In the genomic region with DNA sequence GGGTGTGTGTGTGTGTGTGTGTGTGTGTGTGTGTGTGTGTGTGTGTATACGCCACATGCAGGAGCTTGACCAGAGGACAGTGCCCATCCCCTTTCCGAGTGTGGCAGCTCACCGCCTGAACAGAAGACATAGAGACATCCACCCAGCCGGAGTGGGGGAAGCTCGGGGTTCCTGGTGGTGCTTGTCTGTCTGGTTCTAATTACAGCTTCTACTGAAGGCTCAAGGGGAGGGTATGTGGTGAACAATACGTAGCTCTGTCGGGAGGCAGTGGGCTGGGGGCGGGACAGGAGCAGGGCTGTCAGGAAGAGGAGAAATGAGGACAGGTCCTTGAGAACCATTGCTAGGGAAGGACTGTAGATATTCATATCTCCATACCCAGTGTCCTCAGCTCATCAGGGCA, we compare ENCODE assay signal across 19 mouse cellular contexts.
DNase-seq lines count a peak whose midpoint lies in the region; ATAC-seq and TF ChIP-seq lines count a peak whose summit lies in the region.
"Had no signal": no experiment of that assay in that cellular context is flagged by ENCODE, and none has a peak within 500 bp of the region (broad histone marks: within the 10 kb centered on the region; RNA-seq: fewer than 3 reads in every experiment).

No protein-coding gene starts in this region.

- no peak overlapping the region for H3K27ac ChIP-seq in embryonic facial prominence, embryonic 11.5 days (replicated peaks; ENCODE audit: low read depth, low read length)
- no peak overlapping the region for H3K27ac ChIP-seq in forebrain, postnatal 0 days (ENCODE audit: low read depth, low read length)
- H3K27ac ChIP-seq in olfactory bulb, adult 2 months (ENCODE audit: insufficient read depth, low read depth, low read length) = peak overlapping the region; percentile 97
- H3K27ac ChIP-seq in intestine, postnatal 0 days (ENCODE audit: low read depth, low read length) = no peak overlapping the region
- H3K27ac ChIP-seq: neural tube, embryonic 12.5 days; stomach, embryonic 15.5 days had no signal

- peak; percentile 38 for DNase-seq in retina, postnatal 1 day
- DNase-seq in retina, embryonic 14.5 days (ENCODE audit: low spot score) = no peak
- DNase-seq in embryonic facial prominence, embryonic 11.5 days (ENCODE audit: low spot score) = peak; percentile 78
- DNase-seq in forebrain, postnatal 0 days = no peak
- DNase-seq in kidney, postnatal 36 days = no peak
- DNase-seq: adrenal gland, postnatal 10 days; cerebellum, postnatal 10 days; heart, postnatal 14 days; kidney, adult 9 months; liver; lung, embryonic 14.5 days; spleen, adult 18-20 months had no signal

- no peak for TF ChIP-seq POLR2A in olfactory bulb, adult 2 months (IDR thresholded peaks at IDR 0.05; ENCODE audit: insufficient read depth, low read depth, low read length)

- no peak for TF ChIP-seq CTCF in forebrain, postnatal 0 days (IDR thresholded peaks at IDR 0.05; ENCODE audit: low read depth)
- TF ChIP-seq CTCF in olfactory bulb, adult 2 months (IDR thresholded peaks at IDR 0.05; ENCODE audit: insufficient read depth, low read depth, low read length) = no peak
- no peak for TF ChIP-seq CTCF in intestine, postnatal 0 days (IDR thresholded peaks at IDR 0.05; ENCODE audit: low read depth)

- H3K36me3 ChIP-seq in embryonic facial prominence, embryonic 11.5 days (replicated peaks; ENCODE audit: control insufficient read depth, insufficient read depth, low read depth, low read length) = no peaks in the 10 kb centered on the region
- no peaks in the 10 kb centered on the region for H3K36me3 ChIP-seq in forebrain, postnatal 0 days (ENCODE audit: insufficient read depth)
- H3K36me3 ChIP-seq in intestine, postnatal 0 days (ENCODE audit: control insufficient read depth, insufficient read depth) = peaks cover 3% of the 10 kb centered on the region; the same call in 1 of the 2 replicates
- H3K36me3 ChIP-seq: neural tube, embryonic 12.5 days; stomach, embryonic 15.5 days had no signal

- WGBS in embryonic facial prominence, embryonic 11.5 days = 24% methylated on average over 8 of the region's 8 CpGs
- WGBS in forebrain, postnatal 0 days = 53% methylated on average over 8 of the region's 8 CpGs
- WGBS in olfactory bulb, adult 2 months = 10% methylated on average over 8 of the region's 8 CpGs
- 71% methylated on average over 8 of the region's 8 CpGs for WGBS in intestine, postnatal 0 days

- H3K9ac ChIP-seq in embryonic facial prominence, embryonic 11.5 days (replicated peaks; ENCODE audit: low read length) = no peak overlapping the region
- H3K9ac ChIP-seq in forebrain, postnatal 0 days = no peak overlapping the region
- H3K9ac ChIP-seq in intestine, postnatal 0 days (ENCODE audit: low read depth, low read length) = no peak overlapping the region
- H3K9ac ChIP-seq: lung, embryonic 14.5 days; neural tube, embryonic 12.5 days; stomach, embryonic 15.5 days had no signal

- H3K27me3 ChIP-seq in embryonic facial prominence, embryonic 11.5 days (ENCODE audit: control insufficient read depth, insufficient read depth, low read length) = no peaks in the 10 kb centered on the region
- no peaks in the 10 kb centered on the region for H3K27me3 ChIP-seq in forebrain, postnatal 0 days (ENCODE audit: insufficient read depth, low read length)
- no peaks in the 10 kb centered on the region for H3K27me3 ChIP-seq in intestine, postnatal 0 days (replicated peaks; ENCODE audit: control insufficient read depth, insufficient read depth, low read length)
- H3K27me3 ChIP-seq: neural tube, embryonic 12.5 days; stomach, embryonic 15.5 days had no signal

- H3K4me2 ChIP-seq in embryonic facial prominence, embryonic 11.5 days (ENCODE audit: low read depth, low read length) = no peak overlapping the region
- no peak overlapping the region for H3K4me2 ChIP-seq in forebrain, postnatal 0 days (ENCODE audit: low read depth)
- H3K4me2 ChIP-seq in intestine, postnatal 0 days (replicated peaks; ENCODE audit: low read depth) = no peak overlapping the region
- H3K4me2 ChIP-seq: lung, embryonic 14.5 days; neural tube, embryonic 12.5 days; stomach, embryonic 15.5 days had no signal

- no peak overlapping the region for H3K4me3 ChIP-seq in embryonic facial prominence, embryonic 11.5 days (ENCODE audit: low read depth, low read length)
- no peak overlapping the region for H3K4me3 ChIP-seq in forebrain, postnatal 0 days (ENCODE audit: low read depth, low read length)
- no peak overlapping the region for H3K4me3 ChIP-seq in olfactory bulb, adult 2 months (ENCODE audit: insufficient read depth, low read depth, low read length)
- no peak overlapping the region for H3K4me3 ChIP-seq in intestine, postnatal 0 days (ENCODE audit: low read depth, low read length)
- H3K4me3 ChIP-seq: neural tube, embryonic 12.5 days; stomach, embryonic 15.5 days had no signal

- no peaks in the 10 kb centered on the region for H3K9me3 ChIP-seq in embryonic facial prominence, embryonic 11.5 days (replicated peaks; ENCODE audit: control insufficient read depth, low read length)
- no peaks in the 10 kb centered on the region for H3K9me3 ChIP-seq in forebrain, postnatal 0 days (ENCODE audit: low read length)
- H3K9me3 ChIP-seq in intestine, postnatal 0 days (ENCODE audit: control insufficient read depth) = no peaks in the 10 kb centered on the region
- H3K9me3 ChIP-seq: neural tube, embryonic 12.5 days; stomach, embryonic 15.5 days had no signal

- peaks cover 5% of the 10 kb centered on the region; the same call in 1 of the 2 replicates for H3K4me1 ChIP-seq in embryonic facial prominence, embryonic 11.5 days (ENCODE audit: control insufficient read depth, insufficient read depth, low read length)
- peaks cover 3% of the 10 kb centered on the region; the same call in 1 of the 2 replicates for H3K4me1 ChIP-seq in forebrain, postnatal 0 days (ENCODE audit: insufficient read depth)
- H3K4me1 ChIP-seq in olfactory bulb, adult 2 months (ENCODE audit: control insufficient read depth, insufficient read depth, low read length) = peaks cover 57% of the 10 kb centered on the region
- H3K4me1 ChIP-seq in intestine, postnatal 0 days (replicated peaks; ENCODE audit: control insufficient read depth, insufficient read depth, low read length) = no peaks in the 10 kb centered on the region

- ATAC-seq in embryonic facial prominence, embryonic 11.5 days (replicated peaks; ENCODE audit: insufficient number of reproducible peaks, low FRiP score, low TSS enrichment, low read depth) = 0 out of 2 replicates have a peak, but pooled peaks have one; percentile 54
- ATAC-seq in forebrain, postnatal 0 days = 0 out of 2 replicates have a peak, but pooled peaks have one; percentile 21
- ATAC-seq in intestine, postnatal 0 days = no peak
- ATAC-seq: CD4-positive, CD25-positive, alpha-beta regulatory T cell, adult 4 months; hindbrain, embryonic 16.5 days; midbrain, embryonic 16.5 days had no signal

Comparison
In these comparisons a context has a peak if more than half of its experiments do, and no peak if none do; other contexts are left out.
1. DNase-seq: peak in retina, postnatal 1 day (single experiment) and embryonic facial prominence, embryonic 11.5 days (single experiment); none in retina, embryonic 14.5 days (single experiment), forebrain, postnatal 0 days (single experiment) and kidney, postnatal 36 days (0 of 2).